Mouse (Mus musculus) thymus, postnatal 14 days (tissue): ENCODE results near the gene Vmn1r64.
"Not testable (repeated sequence)": the region's sequence is repeated elsewhere in the genome, so short reads cannot be mapped to it uniquely, and the experiment has no call there.

Experiments
- DNase-seq: peaks from one replicate; pipeline ENCODE4 v3.0.0; 2021

Gene Vmn1r64

DNA sequence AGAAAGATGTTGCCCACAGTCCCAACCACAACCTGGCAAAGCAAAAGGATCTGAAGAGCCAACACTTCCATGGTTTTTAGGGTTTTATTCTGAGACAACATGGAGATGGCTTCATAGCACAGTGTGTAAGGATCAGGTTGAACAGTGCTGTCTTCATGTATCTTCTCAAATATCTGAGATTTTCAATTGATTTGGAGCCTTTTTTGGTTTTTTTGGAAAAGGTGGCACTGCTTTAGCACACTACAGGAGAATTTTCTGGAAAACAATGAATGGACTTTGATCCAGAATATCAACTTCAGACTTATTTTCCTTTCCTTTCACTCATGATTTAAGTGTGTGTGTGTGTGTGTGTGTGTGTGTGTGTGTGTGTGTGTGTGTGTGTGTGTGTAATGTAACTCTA lies at the start of gene Vmn1r64:
Gene Vmn1r64 (minus strand): TSS at position 101 of the 400 bp plus-strand sequence.
- no peak for DNase-seq

DNA sequence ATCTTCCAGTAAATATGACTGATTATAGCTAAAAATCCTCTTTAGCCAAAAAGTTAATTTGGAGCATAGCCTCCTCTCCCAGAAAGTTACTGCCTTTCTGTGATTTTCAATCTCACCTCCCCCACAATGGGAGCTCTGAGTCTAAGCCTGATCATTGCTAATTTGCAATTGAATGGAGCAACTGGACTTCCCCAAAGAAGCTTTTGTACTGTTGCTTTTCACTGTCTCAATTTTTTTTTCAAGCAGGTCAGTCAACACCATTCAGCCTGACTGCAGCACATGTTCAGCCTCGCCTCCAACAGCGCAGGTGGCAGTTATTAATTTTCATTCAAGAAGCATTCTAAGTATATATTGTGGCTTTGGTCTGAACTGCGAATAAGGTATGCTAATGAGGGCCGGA lies 14.9 kb upstream of the Vmn1r64 start:
- no peak for DNase-seq

DNA sequence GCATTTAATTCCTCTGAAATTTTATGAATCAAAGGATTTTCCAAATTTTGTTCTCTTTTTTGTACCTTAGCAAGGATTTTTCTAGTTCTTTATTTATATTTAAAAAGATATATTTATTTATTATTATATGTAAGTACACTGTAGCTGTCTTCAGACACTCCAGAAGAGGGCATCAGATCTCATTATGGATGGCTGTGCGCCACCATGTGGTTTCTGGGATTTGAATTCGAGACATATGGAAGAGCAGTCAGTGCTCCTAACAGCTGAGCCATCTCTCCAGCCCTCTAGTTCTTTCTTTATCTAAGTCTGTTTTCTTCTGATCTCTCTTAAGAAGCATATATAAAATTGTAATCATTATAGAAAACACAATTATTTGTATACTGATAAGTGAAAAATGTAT lies 12.9 kb upstream of the Vmn1r64 start:
- not testable (repeated sequence) for DNase-seq
